Mouse (Mus musculus) heart, postnatal 25 days (tissue): ENCODE results near the gene Slc24a2. TPM values are rescaled to one million over a fixed set of nuclear protein-coding genes. Genes with fewer than 3 reads are reported as not detected.

Experiments
- DNase-seq: peaks from one replicate; pipeline ENCODE4 v3.0.0; 2022; ENCODE audit warnings: low spot score
- intact Hi-C: fragments of 180-260 bp; cut with DNase I; formaldehyde crosslinking; loops from one replicate; pipeline ENCODE4 v1.15.1; 2025
- total RNA-seq, 2 experiments: library from RNA; stranded (reverse); gene quantifications; 2 replicates each; pipeline ENCODE4 v1.2.3; 2021

Gene Slc24a2
- 1 to 10 TPM; 1.4 TPM for total RNA-seq

GRCm38 (mm10) chr4:87229960-87230551 lies at the start of gene Slc24a2:
Gene Slc24a2, minus strand, starts transcription at chr4:87230477.
- intact Hi-C loops: no loop called here
- peak; percentile 9 for DNase-seq

GRCm38 (mm10) chr4:87274825-87275224 lies 44.5 kb upstream of the Slc24a2 start:
- intact Hi-C loops: no loop called here
- no peak for DNase-seq

- intact Hi-C loops: no loop called here
These were observed 44.0 kb upstream of the Slc24a2 start for GRCm38 (mm10) chr4:87274276-87274675.

GRCm38 (mm10) chr4:87273476-87273875 lies 43.2 kb upstream of the Slc24a2 start:
- DNase-seq: no peak
- intact Hi-C loops: no loop called here

More at GRCm38 (mm10) chr4:87274276-87274675, 44.0 kb upstream of the Slc24a2 start:
- no peak for DNase-seq

GRCm38 (mm10) chr4:87229224-87229959 lies 885 bp downstream of the Slc24a2 start:
- no peak for DNase-seq
- intact Hi-C loops: no loop called here

GRCm38 (mm10) chr4:87221586-87221985 lies 8.7 kb downstream of the Slc24a2 start:
- no peak for DNase-seq
- intact Hi-C loops: no loop called here

- DNase-seq: no peak
- intact Hi-C loops: no loop called here
These were observed 12.1 kb downstream of the Slc24a2 start for GRCm38 (mm10) chr4:87218196-87218595.

- intact Hi-C loops: no loop called here
- DNase-seq: no peak
These were observed 18.8 kb downstream of the Slc24a2 start for GRCm38 (mm10) chr4:87211344-87211978.

- DNase-seq: no peak
- intact Hi-C loops: no loop called here
These were observed 19.7 kb downstream of the Slc24a2 start for GRCm38 (mm10) chr4:87210533-87210932.

- intact Hi-C loops: no loop called here
- no peak for DNase-seq
These were observed 28.2 kb downstream of the Slc24a2 start for GRCm38 (mm10) chr4:87202081-87202480.

- DNase-seq: no peak
- intact Hi-C loops: no loop called here
These were observed 29.0 kb downstream of the Slc24a2 start for GRCm38 (mm10) chr4:87201229-87201628.

GRCm38 (mm10) chr4:87184147-87184930 lies 45.9 kb downstream of the Slc24a2 start:
- intact Hi-C loops: no loop called here
- DNase-seq: no peak

- intact Hi-C loops: no loop called here
- no peak for DNase-seq
These were observed 53.2 kb downstream of the Slc24a2 start for GRCm38 (mm10) chr4:87177116-87177515.

GRCm38 (mm10) chr4:87163945-87164344 lies 66.3 kb downstream of the Slc24a2 start:
- no peak for DNase-seq
- intact Hi-C loops: no loop called here

- intact Hi-C loops: no loop called here
- no peak for DNase-seq
These were observed 72.2 kb downstream of the Slc24a2 start for GRCm38 (mm10) chr4:87158053-87158452.

GRCm38 (mm10) chr4:87151990-87152389 lies 78.3 kb downstream of the Slc24a2 start:
- intact Hi-C loops: no loop called here
- DNase-seq: no peak

GRCm38 (mm10) chr4:87149584-87149983 lies 80.7 kb downstream of the Slc24a2 start:
- DNase-seq: no peak
- intact Hi-C loops: no loop called here

GRCm38 (mm10) chr4:87141590-87142365 lies 88.5 kb downstream of the Slc24a2 start:
- intact Hi-C loops: no loop called here

GRCm38 (mm10) chr4:87140901-87141300 lies 89.4 kb downstream of the Slc24a2 start:
- intact Hi-C loops: no loop called here
- DNase-seq: no peak

More at GRCm38 (mm10) chr4:87141590-87142365, 88.5 kb downstream of the Slc24a2 start:
- no peak for DNase-seq

- intact Hi-C loops: no loop called here
These were observed 97.8 kb downstream of the Slc24a2 start for GRCm38 (mm10) chr4:87132525-87132924.

More at GRCm38 (mm10) chr4:87132525-87132924, 97.8 kb downstream of the Slc24a2 start:
- DNase-seq: no peak
